Mouse (Mus musculus) frontal cortex, postnatal 10 days (tissue): ENCODE data around the gene Lrrc8e.
A peak's percentile ranks its signal among the peaks of the same experiment; 100 is the strongest.
"Not testable (repeated sequence)": the region's sequence is repeated elsewhere in the genome, so short reads cannot be mapped to it uniquely, and the experiment has no call there.

Source experiments
- DNase-seq, 2 experiments: peaks; one replicate each; pipeline ENCODE4 v3.0.0; 2022; ENCODE audit warnings: low spot score in 2 of 2, mixed read lengths in 1 of 2

Lrrc8e gene

GRCm38 (mm10) chr8:4219617-4220016 is 7.0 kb upstream of the Lrrc8e start:
- DNase-seq, result no peak

- DNase-seq, result no peak
Measured at GRCm38 (mm10) chr8:4222059-4222458, 4.6 kb upstream of the Lrrc8e start.

GRCm38 (mm10) chr8:4226323-4226722 is 304 bp upstream of the Lrrc8e start:
- DNase-seq, result no peak

- no peak for DNase-seq
Measured at GRCm38 (mm10) chr8:4227919-4228318, 1.3 kb downstream of the Lrrc8e start.

GRCm38 (mm10) chr8:4229784-4230183 is 3.2 kb downstream of the Lrrc8e start:
- DNase-seq, result no peak

- DNase-seq, result no peak
Measured at GRCm38 (mm10) chr8:4230612-4231351, 4.2 kb downstream of the Lrrc8e start.

- no peak for DNase-seq
Measured at GRCm38 (mm10) chr8:4237814-4238433, 11.3 kb downstream of the Lrrc8e start.

GRCm38 (mm10) chr8:4238434-4239192 is 12.0 kb downstream of the Lrrc8e start, which contains the start of the genes Map2k7 and Gm49320:
TSS of gene Map2k7 (plus strand) at chr8:4238740.
TSS of gene Gm49320 (plus strand) at chr8:4238865.
- DNase-seq, result peak; percentile 100

GRCm38 (mm10) chr8:4239193-4239890 is 12.7 kb downstream of the Lrrc8e start:
- DNase-seq, result no peak

- DNase-seq, result no peak
Measured at GRCm38 (mm10) chr8:4245061-4245460, 18.4 kb downstream of the Lrrc8e start.

GRCm38 (mm10) chr8:4245737-4246136 is 19.1 kb downstream of the Lrrc8e start:
- DNase-seq, result peak in 1 of 2 experiments; percentile 15

- DNase-seq, result no peak
Measured at GRCm38 (mm10) chr8:4247241-4247640, 20.6 kb downstream of the Lrrc8e start.

- DNase-seq, result peak in 1 of 2 experiments; percentile 22
Measured at GRCm38 (mm10) chr8:4247951-4248540, 21.4 kb downstream of the Lrrc8e start, which contains the start of gene Tgfbr3l. TSS of gene Tgfbr3l (plus strand) at chr8:4248214.

- DNase-seq, result no peak
Measured at GRCm38 (mm10) chr8:4249213-4249612, 22.6 kb downstream of the Lrrc8e start.

- DNase-seq, result peak; percentile 82 to 84
Measured at GRCm38 (mm10) chr8:4250306-4250970, 23.8 kb downstream of the Lrrc8e start.

GRCm38 (mm10) chr8:4252116-4252760 is 25.6 kb downstream of the Lrrc8e start:
- peak in 1 of 2 experiments; percentile 14 for DNase-seq

- peak; percentile 90 to 95 for DNase-seq
Measured at GRCm38 (mm10) chr8:4252934-4253841, 26.6 kb downstream of the Lrrc8e start, which contains the start of gene Snapc2. TSS of gene Snapc2 (plus strand) at chr8:4253080.

- peak; percentile 67 to 70 for DNase-seq
Measured at GRCm38 (mm10) chr8:4254001-4254400, 27.4 kb downstream of the Lrrc8e start.

GRCm38 (mm10) chr8:4255471-4255870 is 28.8 kb downstream of the Lrrc8e start:
- not testable (repeated sequence) for DNase-seq
